Mouse (Mus musculus) left cerebral cortex, adult 6 months (tissue): ENCODE results near the gene Gm14419. TPM values are rescaled to one million over a fixed set of nuclear protein-coding genes. Genes with fewer than 3 reads are reported as not detected.

Experiments used
- long read RNA-seq, 2 experiments: library from polyadenylated mRNA; unstranded; transcript quantifications; one replicate each; pipeline ENCODE4 v2.0.0; 2019 to 2020
- polyA plus RNA-seq: library from polyadenylated mRNA; unstranded; fragments of <200 nt; fragmentation: Nextera tagmentation; gene quantifications from 2 replicates; pipeline ENCODE4 v1.2.3, GENCODE M21; 2021

Gene Gm14419
- 30.5 and 50.3 TPM in 2 replicates for polyA plus RNA-seq
- long read RNA-seq, experiment 1, transcript Gm14419-203 (4 exons, 752 nt) = major isoform, 28 of 40 reads
- long read RNA-seq, experiment 1, partial matches to known transcripts = 0 of 40 reads
- long read RNA-seq, experiment 1, other reads (novel, unspliced or antisense) = 11 of 40 reads
- long read RNA-seq, experiment 2, transcript Gm14419-203 (4 exons, 752 nt) = major isoform, 19 of 22 reads
- long read RNA-seq, experiment 2, partial matches to known transcripts = 1 of 22 reads
- long read RNA-seq, experiment 2, other reads (novel, unspliced or antisense) = 1 of 22 reads

DNA sequence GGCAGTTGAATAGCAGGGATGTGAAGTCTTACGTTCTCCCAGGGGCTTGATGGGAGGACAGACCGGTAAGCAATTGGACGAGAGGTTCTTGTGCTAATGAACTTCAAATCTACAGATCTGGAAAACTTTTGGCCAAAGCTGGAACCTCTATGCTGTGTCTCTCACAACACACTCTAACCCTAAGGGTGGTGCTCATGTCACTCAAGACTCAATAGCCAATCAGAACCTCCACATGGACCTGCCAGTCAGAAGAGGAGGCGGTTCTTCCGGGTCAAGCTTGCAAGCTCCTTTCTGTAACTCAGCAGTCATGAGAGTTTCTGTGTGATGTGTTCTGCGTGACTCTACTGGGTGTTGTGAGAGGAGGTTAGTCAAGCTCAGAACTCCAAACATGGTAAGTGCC, at the start of gene Gm14419:
TSS of gene Gm14419 (plus strand) at position 301 of the 400 bp plus-strand sequence.

Other genes starting within 250 kb of the Gm14419 start
- gene Gm14295, start 202.3 kb upstream of the Gm14419 start, polyA plus RNA-seq = 56.3 and 70.8 TPM in 2 replicates
- not detected in 2 replicates for gene Gm14408, start 169.8 kb upstream of the Gm14419 start, polyA plus RNA-seq
- 16.3 and 18.6 TPM in 2 replicates for gene Gm14296, start 73.1 kb upstream of the Gm14419 start, polyA plus RNA-seq
- not detected in 2 replicates for gene Gm14401, start 73.4 kb downstream of the Gm14419 start, polyA plus RNA-seq
- gene Gm14410, start 205.5 kb downstream of the Gm14419 start, polyA plus RNA-seq = 32.9 and 45.8 TPM in 2 replicates